Comparison of ENCODE assay signal across 45 mouse cellular contexts in genomic region chr2:181266839-181267238, GRCm38 (mm10). TPM values are rescaled to one million over a fixed set of nuclear protein-coding genes. Genes with fewer than 3 reads are reported as not detected.
"Had no signal": no experiment of that assay in that cellular context is flagged by ENCODE, and none has a peak within 500 bp of the region (broad histone marks: within the 10 kb centered on the region; RNA-seq: fewer than 3 reads in every experiment).

No protein-coding gene starts in this region.

- H3K27me3 ChIP-seq: heart, embryonic 12.5 days; heart, embryonic 13.5 days; heart, embryonic 15.5 days; hindbrain, embryonic 12.5 days; hindbrain, embryonic 13.5 days; hindbrain, embryonic 15.5 days; intestine, embryonic 15.5 days; kidney, embryonic 15.5 days had no signal

- H3K9me3 ChIP-seq: heart, embryonic 10.5 days; heart, embryonic 12.5 days; heart, embryonic 13.5 days; heart, embryonic 15.5 days; hindbrain, embryonic 10.5 days; hindbrain, embryonic 12.5 days; hindbrain, embryonic 13.5 days; hindbrain, embryonic 15.5 days; intestine, embryonic 15.5 days; kidney, embryonic 15.5 days had no signal

- ATAC-seq: hindbrain, embryonic 16.5 days; hindbrain, postnatal 0 days; inflammation-experienced regulatory T-cells, adult 6 months; intestine, embryonic 15.5 days; intestine, embryonic 16.5 days; intestine, postnatal 0 days had no signal

- H3K9ac ChIP-seq: heart, embryonic 12.5 days; heart, embryonic 13.5 days; heart, embryonic 15.5 days; hindbrain, embryonic 12.5 days; hindbrain, embryonic 13.5 days; hindbrain, embryonic 14.5 days; hindbrain, embryonic 15.5 days; intestine, embryonic 15.5 days; kidney, embryonic 15.5 days had no signal

- H3K4me2 ChIP-seq: heart, embryonic 11.5 days; heart, embryonic 12.5 days; heart, embryonic 13.5 days; heart, embryonic 15.5 days; hindbrain, embryonic 12.5 days; hindbrain, embryonic 13.5 days; hindbrain, embryonic 14.5 days; hindbrain, embryonic 15.5 days; intestine, embryonic 15.5 days; kidney, embryonic 15.5 days had no signal

- H3K4me1 ChIP-seq: heart, embryonic 10.5 days; heart, embryonic 12.5 days; heart, embryonic 13.5 days; heart, embryonic 15.5 days; hindbrain, embryonic 10.5 days; hindbrain, embryonic 12.5 days; hindbrain, embryonic 13.5 days; hindbrain, embryonic 15.5 days; intestine, embryonic 15.5 days; kidney, embryonic 15.5 days had no signal

- DNase-seq: heart, postnatal 10 days; heart, postnatal 36 days; heart, postnatal 4 days; kidney, adult 11 months; kidney, adult 18-20 months; kidney, adult 2 months; kidney, adult 8-10 months; kidney, adult 9 months; kidney, postnatal 10 days; kidney, postnatal 14 days; kidney, postnatal 25 days; kidney, postnatal 36 days; kidney, postnatal 4 days; layer of hippocampus, adult 9-11 months; layer of hippocampus, postnatal 36 days had no signal

- H3K4me3 ChIP-seq: heart, embryonic 10.5 days; heart, embryonic 12.5 days; heart, embryonic 13.5 days; heart, embryonic 15.5 days; hindbrain, embryonic 10.5 days; hindbrain, embryonic 12.5 days; hindbrain, embryonic 13.5 days; hindbrain, embryonic 15.5 days; intestine, embryonic 15.5 days; kidney, embryonic 15.5 days; layer of hippocampus, adult 2 months had no signal

- H3K27ac ChIP-seq: heart, embryonic 10.5 days; heart, embryonic 13.5 days; heart, embryonic 15.5 days; hindbrain, embryonic 10.5 days; hindbrain, embryonic 12.5 days; hindbrain, embryonic 13.5 days; hindbrain, embryonic 14.5 days; hindbrain, embryonic 15.5 days; hindbrain, postnatal 0 days; intestine, embryonic 15.5 days; kidney, embryonic 15.5 days; kidney, postnatal 0 days; layer of hippocampus, adult 2 months had no signal

RNA-seq across cellular contexts. Expression of gene Fndc11, which starts 47.0 kb away (rescaled TPM):
- total RNA-seq: heart, adult 8-10 months; heart, postnatal 25 days; heart, postnatal 4 days; hematopoietic stem cell, adult 5-6 weeks; layer of hippocampus, adult 2 months; layer of hippocampus, adult 8-10 months; layer of hippocampus, postnatal 10 days; layer of hippocampus, postnatal 14 days; layer of hippocampus, postnatal 25 days; layer of hippocampus, postnatal 36 days had no signal
- polyA plus RNA-seq: heart, embryonic 10.5 days; heart, embryonic 12.5 days; heart, embryonic 14.5 days; heart, postnatal 0 days; hindbrain, embryonic 11.5 days; hindbrain, embryonic 14.5 days; intestine, embryonic 14.5 days; intestine, embryonic 15.5 days; intestine, postnatal 0 days had no signal

RNA-seq across cellular contexts. Expression of gene Stmn3, which starts 47.5 kb away (rescaled TPM):
- total RNA-seq: hematopoietic stem cell, adult 5-6 weeks had no signal
- polyA plus RNA-seq: inflammation-experienced regulatory T-cells, adult 6 months had no signal
